Mouse (Mus musculus): ENCODE measurements around the gene Csgalnact2. TPM values are rescaled to one million over a fixed set of nuclear protein-coding genes. Genes with fewer than 3 reads are reported as not detected.

The Csgalnact2 gene
- polyA plus RNA-seq (2014; fragmentation: Nextera tagmentation; extraction: Ambion mirVana): 13.4 and 15.8 TPM in 2 replicates

DNA sequence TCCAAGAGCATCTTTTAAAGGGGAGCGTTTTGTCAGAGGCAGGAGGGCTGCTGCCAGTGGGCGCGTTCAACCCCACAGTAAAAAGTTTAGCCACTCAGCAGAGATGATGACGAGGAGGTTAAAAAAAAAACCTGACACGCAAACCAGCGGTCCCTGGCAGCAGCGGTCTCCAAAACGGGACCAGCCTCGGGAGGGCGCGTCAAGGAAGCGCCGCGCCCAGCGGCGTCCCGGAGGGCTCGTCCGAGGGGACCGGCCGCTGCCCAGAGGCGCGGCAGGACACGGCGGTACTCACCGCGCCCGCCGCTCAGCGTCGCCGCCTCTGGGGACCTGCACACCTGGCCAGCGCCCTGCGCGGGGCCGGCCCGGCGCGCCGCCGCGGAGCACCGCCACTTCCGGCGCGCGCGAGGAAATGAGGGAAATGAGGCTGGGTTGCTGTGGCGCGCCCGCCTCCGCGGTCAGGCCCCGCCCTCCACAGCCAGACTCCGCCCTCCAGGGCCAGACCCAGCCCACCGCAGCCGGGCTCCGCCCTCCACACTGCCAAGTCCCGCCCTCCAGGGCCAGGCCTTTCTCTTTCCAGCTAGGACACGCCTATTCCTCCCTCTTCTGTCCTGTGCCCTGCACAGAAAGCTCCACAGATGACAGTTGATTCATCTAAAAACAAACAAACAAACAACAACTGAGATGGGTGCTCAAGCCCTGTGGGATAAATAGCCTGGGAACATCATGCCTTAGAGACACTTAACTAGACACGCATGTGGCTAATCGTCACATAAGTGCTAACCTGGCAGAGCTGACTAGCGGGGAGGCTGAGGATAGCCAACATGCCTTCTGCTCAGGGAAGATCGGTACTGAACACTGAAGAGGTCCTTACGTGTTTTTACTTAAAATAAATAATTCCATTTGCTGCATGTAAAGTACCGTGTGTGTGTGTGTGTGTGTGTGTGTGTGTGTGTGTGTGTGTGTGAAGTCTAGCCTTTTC, at the start of gene Csgalnact2:
Gene Csgalnact2, minus strand, starts transcription at position 410 of the 979 bp plus-strand sequence.
- Histone ChIP-seq H3K4me3 (ENCODE audit: control insufficient read depth in 1 of 2, insufficient read depth in 1 of 2, low read depth in 1 of 2, low read length in 2 of 2) (peak within 1 kb of the TSS; percentile 80 to 87), H3K4me2 (ENCODE audit: low read length) (peak within 1 kb of the TSS; percentile 88), H3K9ac (ENCODE audit: low read length) (peak within 1 kb of the TSS; percentile 84), H3K9me3 (ENCODE audit: control insufficient read depth, low read length) (no peaks in the 10 kb centered on the region), H3K27ac (replicated peaks in 1 of 2; ENCODE audit: control insufficient read depth in 1 of 2, insufficient read depth in 1 of 2, low read depth in 2 of 2, low read length in 2 of 2) (peak within 1 kb of the TSS; percentile 46 to 70), H3K27me3 (ENCODE audit: control insufficient read depth, insufficient read depth, low read length) (no peaks in the 10 kb centered on the region), H3K36me3 (ENCODE audit: control insufficient read depth, insufficient read depth, low read length) (no peaks in the 10 kb centered on the region), H3K4me1 (ENCODE audit: control insufficient read depth in 2 of 2, insufficient read depth in 2 of 2, low read length in 2 of 2) (peaks cover 0 to 7% of the 10 kb centered on the region in 2 experiments; a peak in 2 of 4 replicates)
- peak; percentile 99 for ATAC-seq (ENCODE audit: insufficient number of reproducible peaks, insufficient read depth, low FRiP score, low read depth)
- 6% methylated on average over 63 of the region's 66 CpGs for WGBS

DNA sequence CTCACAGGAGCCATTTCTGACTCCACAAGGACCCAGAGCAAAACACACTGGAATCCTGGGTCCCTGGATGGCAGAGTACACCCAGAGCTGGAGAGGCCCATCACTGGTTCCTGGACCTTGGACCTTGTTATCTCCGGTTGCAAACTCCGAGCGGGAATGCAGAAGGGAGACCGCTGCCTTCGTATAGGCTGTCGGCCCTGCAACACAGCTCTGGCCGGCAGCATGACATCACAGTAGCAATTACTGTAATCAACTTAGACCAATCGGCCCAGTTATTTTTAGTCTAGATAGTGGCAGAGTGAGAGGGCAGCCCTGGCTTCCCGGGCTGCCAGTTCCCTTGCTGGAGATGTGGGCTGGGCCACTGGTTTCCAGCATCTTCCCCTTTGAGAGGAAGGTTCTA, 49.7 kb upstream of the Csgalnact2 start:
- H3K4me3 ChIP-seq (ENCODE audit: control insufficient read depth in 1 of 2, insufficient read depth in 1 of 2, low read depth in 1 of 2, low read length in 2 of 2): no peak overlapping the region
- H3K4me2 ChIP-seq (ENCODE audit: low read length): no peak overlapping the region
- peaks cover 21% of the 10 kb centered on the region for H3K27me3 ChIP-seq (ENCODE audit: control insufficient read depth, insufficient read depth, low read length)
- no peak for ATAC-seq (ENCODE audit: insufficient number of reproducible peaks, insufficient read depth, low FRiP score, low read depth)
- H3K27ac ChIP-seq (replicated peaks in 1 of 2; ENCODE audit: control insufficient read depth in 1 of 2, insufficient read depth in 1 of 2, low read depth in 2 of 2, low read length in 2 of 2): no peak overlapping the region
- no peak overlapping the region for H3K9ac ChIP-seq (ENCODE audit: low read length)
- peaks cover 2 to 5% of the 10 kb centered on the region in 2 experiments; a peak in 2 of 4 replicates for H3K4me1 ChIP-seq (ENCODE audit: control insufficient read depth in 2 of 2, insufficient read depth in 2 of 2, low read length in 2 of 2)
- WGBS: 15% methylated on average over 9 of the region's 9 CpGs
- H3K36me3 ChIP-seq (ENCODE audit: control insufficient read depth, insufficient read depth, low read length): no peaks in the 10 kb centered on the region
- no peaks in the 10 kb centered on the region for H3K9me3 ChIP-seq (ENCODE audit: control insufficient read depth, low read length)

DNA sequence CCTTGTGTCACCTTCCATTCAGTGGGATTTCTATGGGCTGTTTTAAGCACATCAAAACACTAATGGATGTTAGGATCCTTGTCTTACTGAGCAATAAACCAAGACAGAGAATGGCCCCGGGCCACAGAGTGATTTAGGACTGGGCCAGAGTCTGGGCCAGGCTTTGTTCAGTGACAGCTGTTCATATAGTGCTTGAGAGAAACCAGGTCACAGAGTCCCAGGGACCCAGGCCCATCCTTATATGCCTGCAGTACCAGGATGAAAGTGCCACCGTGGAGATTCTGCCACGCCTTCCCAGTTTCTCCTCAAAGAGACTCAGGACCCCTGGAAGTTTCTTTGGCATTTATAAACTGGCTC, 48.3 kb upstream of the Csgalnact2 start:
- H3K9ac ChIP-seq (ENCODE audit: low read length): no peak overlapping the region
- H3K27ac ChIP-seq (replicated peaks in 1 of 2; ENCODE audit: control insufficient read depth in 1 of 2, insufficient read depth in 1 of 2, low read depth in 2 of 2, low read length in 2 of 2): no peak overlapping the region
- H3K36me3 ChIP-seq (ENCODE audit: control insufficient read depth, insufficient read depth, low read length): no peaks in the 10 kb centered on the region
- no peak overlapping the region for H3K4me2 ChIP-seq (ENCODE audit: low read length)
- ATAC-seq (ENCODE audit: insufficient number of reproducible peaks, insufficient read depth, low FRiP score, low read depth): no peak
- H3K9me3 ChIP-seq (ENCODE audit: control insufficient read depth, low read length): no peaks in the 10 kb centered on the region
- peaks cover 2 to 5% of the 10 kb centered on the region in 2 experiments; a peak in 2 of 4 replicates for H3K4me1 ChIP-seq (ENCODE audit: control insufficient read depth in 2 of 2, insufficient read depth in 2 of 2, low read length in 2 of 2)
- 90% methylated on average over 3 of the region's 3 CpGs for WGBS
- no peak overlapping the region for H3K4me3 ChIP-seq (ENCODE audit: control insufficient read depth in 1 of 2, insufficient read depth in 1 of 2, low read depth in 1 of 2, low read length in 2 of 2)
- H3K27me3 ChIP-seq (ENCODE audit: control insufficient read depth, insufficient read depth, low read length): peaks cover 16% of the 10 kb centered on the region

DNA sequence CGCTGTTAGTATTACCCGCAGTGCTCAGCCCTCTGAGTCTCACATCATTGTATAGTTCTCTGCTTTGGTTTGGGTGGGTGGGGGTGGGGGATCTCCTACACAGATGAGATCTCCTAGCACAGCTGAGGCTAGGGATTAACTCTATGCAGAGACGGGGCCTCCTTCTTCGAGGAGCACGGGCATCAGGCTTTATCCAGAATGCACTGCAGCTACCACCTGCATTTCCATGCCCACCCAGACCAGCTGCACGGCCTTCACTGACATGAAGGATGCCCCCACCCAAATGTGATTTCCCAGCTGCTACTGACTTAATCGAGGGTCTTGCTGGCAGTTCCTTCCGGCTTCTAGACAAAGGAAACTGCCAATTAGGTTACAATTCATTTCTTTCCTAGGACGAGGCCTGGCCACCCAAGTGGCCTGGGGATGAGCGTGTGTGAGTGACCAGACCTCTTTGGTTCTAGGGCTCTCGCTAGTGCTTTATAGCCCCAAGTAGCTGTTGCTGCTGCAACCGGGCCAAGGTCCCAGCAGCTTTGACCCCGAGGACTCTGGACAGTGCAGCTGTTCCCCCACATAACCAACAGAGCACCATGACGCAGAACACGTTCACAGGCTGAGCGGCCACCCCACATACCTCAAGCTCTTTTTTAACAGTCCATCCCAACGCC, 47.8 kb upstream of the Csgalnact2 start:
- Histone ChIP-seq H3K4me1 (ENCODE audit: control insufficient read depth in 2 of 2, insufficient read depth in 2 of 2, low read length in 2 of 2) (peaks cover 2 to 5% of the 10 kb centered on the region in 2 experiments; a peak in 2 of 4 replicates), H3K36me3 (ENCODE audit: control insufficient read depth, insufficient read depth, low read length) (no peaks in the 10 kb centered on the region), H3K9ac (ENCODE audit: low read length) (no peak overlapping the region), H3K4me2 (ENCODE audit: low read length) (no peak overlapping the region), H3K27ac (replicated peaks in 1 of 2; ENCODE audit: control insufficient read depth in 1 of 2, insufficient read depth in 1 of 2, low read depth in 2 of 2, low read length in 2 of 2) (no peak overlapping the region), H3K9me3 (ENCODE audit: control insufficient read depth, low read length) (no peaks in the 10 kb centered on the region), H3K4me3 (ENCODE audit: control insufficient read depth in 1 of 2, insufficient read depth in 1 of 2, low read depth in 1 of 2, low read length in 2 of 2) (no peak overlapping the region), H3K27me3 (ENCODE audit: control insufficient read depth, insufficient read depth, low read length) (peaks cover 15% of the 10 kb centered on the region; the same call in 1 of the 2 replicates)
- ATAC-seq (ENCODE audit: insufficient number of reproducible peaks, insufficient read depth, low FRiP score, low read depth): no peak
- 78% methylated on average over 17 of the region's 17 CpGs for WGBS

DNA sequence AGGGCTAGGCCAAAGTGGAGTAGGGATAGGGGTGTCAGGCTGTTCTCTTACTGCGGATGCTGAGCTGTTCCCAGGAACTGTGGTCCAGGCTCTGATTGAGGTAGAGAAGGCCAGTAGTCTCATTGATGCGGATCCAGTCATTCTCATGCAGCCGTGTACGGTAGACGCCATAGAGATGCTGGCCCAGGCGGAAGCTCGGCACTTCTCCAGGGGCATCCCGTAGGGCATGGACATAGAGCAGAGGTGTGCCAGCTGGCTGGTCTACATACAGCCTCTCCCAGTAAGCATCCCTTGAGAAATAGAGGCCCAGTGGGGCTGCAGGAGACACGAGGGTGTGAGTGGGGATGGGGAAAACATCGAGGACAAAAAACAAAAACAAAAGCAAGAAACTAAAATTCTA, 45.2 kb upstream of the Csgalnact2 start:
- H3K4me2 ChIP-seq (ENCODE audit: low read length): no peak overlapping the region
- no peak overlapping the region for H3K4me3 ChIP-seq (ENCODE audit: control insufficient read depth in 1 of 2, insufficient read depth in 1 of 2, low read depth in 1 of 2, low read length in 2 of 2)
- no peak overlapping the region for H3K27ac ChIP-seq (replicated peaks in 1 of 2; ENCODE audit: control insufficient read depth in 1 of 2, insufficient read depth in 1 of 2, low read depth in 2 of 2, low read length in 2 of 2)
- no peaks in the 10 kb centered on the region for H3K9me3 ChIP-seq (ENCODE audit: control insufficient read depth, low read length)
- H3K36me3 ChIP-seq (ENCODE audit: control insufficient read depth, insufficient read depth, low read length): no peaks in the 10 kb centered on the region
- H3K4me1 ChIP-seq (ENCODE audit: control insufficient read depth in 2 of 2, insufficient read depth in 2 of 2, low read length in 2 of 2): peaks cover 7 to 8% of the 10 kb centered on the region in 2 experiments; a peak in 2 of 4 replicates
- ATAC-seq (ENCODE audit: insufficient number of reproducible peaks, insufficient read depth, low FRiP score, low read depth): no peak
- H3K9ac ChIP-seq (ENCODE audit: low read length): no peak overlapping the region
- peaks cover 14% of the 10 kb centered on the region; the same call in 1 of the 2 replicates for H3K27me3 ChIP-seq (ENCODE audit: control insufficient read depth, insufficient read depth, low read length)
- WGBS: 82% methylated on average over 10 of the region's 10 CpGs

DNA sequence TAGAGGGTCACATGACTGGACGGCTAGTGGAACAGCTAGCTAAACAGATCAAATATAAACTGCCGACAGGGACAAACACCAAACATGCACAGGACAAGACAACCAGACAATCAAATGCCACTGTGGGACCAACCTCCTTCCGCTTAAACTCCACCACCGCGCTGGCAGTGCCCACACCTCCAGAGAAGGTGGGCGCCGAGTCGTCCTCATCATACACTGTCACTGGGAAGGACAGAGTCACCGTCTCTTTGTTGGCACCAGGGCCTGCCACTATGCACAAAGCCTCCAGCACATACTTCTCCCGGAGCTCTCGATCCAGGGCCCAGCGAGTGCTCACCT, 41.1 kb upstream of the Csgalnact2 start:
- Histone ChIP-seq H3K9ac (ENCODE audit: low read length) (no peak overlapping the region; the same call in 1 of the 2 replicates), H3K4me3 (ENCODE audit: control insufficient read depth in 1 of 2, insufficient read depth in 1 of 2, low read depth in 1 of 2, low read length in 2 of 2) (no peak overlapping the region), H3K27ac (replicated peaks in 1 of 2; ENCODE audit: control insufficient read depth in 1 of 2, insufficient read depth in 1 of 2, low read depth in 2 of 2, low read length in 2 of 2) (no peak overlapping the region), H3K4me1 (ENCODE audit: control insufficient read depth in 2 of 2, insufficient read depth in 2 of 2, low read length in 2 of 2) (peaks cover 3 to 5% of the 10 kb centered on the region in 2 experiments; a peak in 1 of 4 replicates), H3K9me3 (ENCODE audit: control insufficient read depth, low read length) (no peaks in the 10 kb centered on the region), H3K36me3 (ENCODE audit: control insufficient read depth, insufficient read depth, low read length) (no peaks in the 10 kb centered on the region), H3K4me2 (ENCODE audit: low read length) (no peak overlapping the region), H3K27me3 (ENCODE audit: control insufficient read depth, insufficient read depth, low read length) (0 out of 2 replicates have a peak, but pooled peaks cover 4% of the 10 kb centered on the region)
- WGBS: 72% methylated on average over 12 of the region's 12 CpGs
- ATAC-seq (ENCODE audit: insufficient number of reproducible peaks, insufficient read depth, low FRiP score, low read depth): no peak

DNA sequence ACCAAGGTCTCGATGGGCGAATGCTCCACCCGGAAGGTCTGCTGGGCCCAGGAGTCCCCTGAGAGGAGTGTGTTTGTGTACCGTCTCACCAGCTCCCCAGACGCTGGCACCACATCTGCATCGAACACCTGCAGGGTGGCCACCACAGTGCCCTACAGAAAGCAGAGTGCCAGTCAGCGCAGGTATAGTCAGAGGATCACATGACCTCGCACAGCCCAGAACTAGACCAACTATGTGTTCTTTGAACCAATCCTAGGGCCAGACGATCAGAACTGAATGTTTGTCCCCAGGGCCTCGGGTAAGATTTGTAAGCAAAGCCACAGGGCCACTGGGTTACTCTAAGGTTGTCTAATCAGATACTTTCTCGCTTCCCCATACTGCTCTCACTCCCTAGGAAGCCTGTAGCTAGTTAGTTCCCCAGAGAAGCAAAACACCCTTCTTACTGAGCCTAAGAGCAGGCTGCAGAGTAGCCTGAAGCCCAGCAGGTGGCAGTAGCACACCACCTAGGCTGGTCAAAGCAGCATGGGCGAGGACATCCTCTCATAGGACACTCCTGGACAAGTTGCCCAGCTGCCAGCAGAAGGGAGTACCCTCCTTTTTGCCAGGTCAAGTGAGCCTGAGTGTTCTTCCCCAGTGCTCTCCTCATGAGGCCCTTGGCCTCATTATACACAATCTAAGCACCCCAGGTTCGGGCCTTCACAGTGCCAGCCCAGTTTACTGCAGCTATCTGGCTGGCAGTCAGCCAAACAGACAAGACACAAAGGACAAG, 40.6 kb upstream of the Csgalnact2 start:
- H3K27ac ChIP-seq (replicated peaks in 1 of 2; ENCODE audit: control insufficient read depth in 1 of 2, insufficient read depth in 1 of 2, low read depth in 2 of 2, low read length in 2 of 2): no peak overlapping the region
- WGBS: 55% methylated on average over 13 of the region's 13 CpGs
- H3K36me3 ChIP-seq (ENCODE audit: control insufficient read depth, insufficient read depth, low read length): no peaks in the 10 kb centered on the region
- ATAC-seq (ENCODE audit: insufficient number of reproducible peaks, insufficient read depth, low FRiP score, low read depth): peak; percentile 42; the same call in 1 of the 2 replicates
- H3K27me3 ChIP-seq (ENCODE audit: control insufficient read depth, insufficient read depth, low read length): 0 out of 2 replicates have a peak, but pooled peaks cover 4% of the 10 kb centered on the region
- no peaks in the 10 kb centered on the region for H3K9me3 ChIP-seq (ENCODE audit: control insufficient read depth, low read length)
- H3K4me1 ChIP-seq (ENCODE audit: control insufficient read depth in 2 of 2, insufficient read depth in 2 of 2, low read length in 2 of 2): peaks cover 3 to 5% of the 10 kb centered on the region in 2 experiments; a peak in 1 of 4 replicates
- H3K4me2 ChIP-seq (ENCODE audit: low read length): no peak overlapping the region
- no peak overlapping the region for H3K9ac ChIP-seq (ENCODE audit: low read length)
- H3K4me3 ChIP-seq (ENCODE audit: control insufficient read depth in 1 of 2, insufficient read depth in 1 of 2, low read depth in 1 of 2, low read length in 2 of 2): no peak overlapping the region
